Mouse (Mus musculus) heart, embryonic 13.5 days (tissue): ENCODE measurements around the gene Vdac1. TPM values are rescaled to one million over a fixed set of nuclear protein-coding genes. Genes with fewer than 3 reads are reported as not detected.
"Not testable (repeated sequence)": the region's sequence is repeated elsewhere in the genome, so short reads cannot be mapped to it uniquely, and the experiment has no call there.

ENCODE experiments used
- ATAC-seq: fragments of 200-750 bp; cut with Nextera tagmentation; 2 replicates; pipeline ENCODE4 v1.8.0; 2017; ENCODE audit warnings: moderate TSS enrichment; ENCODE audit not compliant: insufficient number of reproducible peaks, low FRiP score, low TSS enrichment; ENCODE audit errors: extremely low read depth
- H3K27ac ChIP-seq: fragments of 300-500 bp; sonication (generic); replicated peaks from 2 replicates; pipeline ENCODE4 v1.5.1; 2015; ENCODE audit warnings: moderate library complexity, mild to moderate bottlenecking, inconsistent platforms
- H3K27me3 ChIP-seq: fragments of 300-500 bp; sonication (generic); replicated peaks from 2 replicates; pipeline ENCODE4 v1.6.1; 2015; ENCODE audit warnings: mild to moderate bottlenecking, inconsistent platforms
- H3K36me3 ChIP-seq: fragments of 300-500 bp; sonication (generic); 2 replicates; pipeline ENCODE4 v1.6.1; 2015; ENCODE audit warnings: mild to moderate bottlenecking, inconsistent platforms
- H3K4me1 ChIP-seq: fragments of 300-500 bp; sonication (generic); 2 replicates; pipeline ENCODE4 v1.6.1; 2015; ENCODE audit warnings: inconsistent platforms
- H3K4me2 ChIP-seq: fragments of 300-500 bp; sonication (generic); 2 replicates; pipeline ENCODE4 v1.6.1; 2015; ENCODE audit warnings: inconsistent platforms, mild to moderate bottlenecking, moderate library complexity
- H3K4me3 ChIP-seq: fragments of 300-500 bp; sonication (generic); 2 replicates; pipeline ENCODE4 v1.5.1; 2015; ENCODE audit warnings: moderate library complexity, mild to moderate bottlenecking, inconsistent platforms
- H3K9ac ChIP-seq: fragments of 300-500 bp; sonication (generic); 2 replicates; pipeline ENCODE4 v1.6.1; 2015; ENCODE audit warnings: inconsistent platforms, mild to moderate bottlenecking, moderate library complexity
- H3K9me3 ChIP-seq: fragments of 300-500 bp; sonication (generic); 2 replicates; pipeline ENCODE4 v1.6.1; 2016; ENCODE audit warnings: inconsistent platforms
- WGBS: fragments of 180-500 bp; shearing (Covaris S2); methylation state at CpG from one replicate; pipeline ENCODE4 v1.1.7; 2015; ENCODE audit warnings: mixed read lengths; 5-methylcytosine and 5-hydroxymethylcytosine counted together
- polyA plus RNA-seq: library from polyadenylated mRNA; unstranded; fragments of >200 nt; fragmentation: Nextera tagmentation; extraction: Ambion mirVana; gene quantifications from 2 replicates; pipeline ENCODE4 v1.2.1, GENCODE M21; 2015

Vdac1 gene
- polyA plus RNA-seq, 1 experiment from 2014 or later: 414 TPM

- 57% methylated on average over 12 of the region's 12 CpGs for WGBS
- H3K9ac ChIP-seq: no peak overlapping the region
- no peaks in the 10 kb centered on the region for H3K27me3 ChIP-seq
- H3K4me1 ChIP-seq: peaks cover 20% of the 10 kb centered on the region
- H3K9me3 ChIP-seq: peaks cover 3% of the 10 kb centered on the region; the same call in 1 of the 2 replicates
- H3K36me3 ChIP-seq: no peaks in the 10 kb centered on the region
- no peak overlapping the region for H3K27ac ChIP-seq
- ATAC-seq: no peak
- H3K4me3 ChIP-seq: no peak overlapping the region
- no peak overlapping the region for H3K4me2 ChIP-seq
Observed at GRCm38 (mm10) chr11:52344991-52345777, 15.5 kb upstream of the Vdac1 start.

- WGBS: 10% methylated on average over 10 of the region's 12 CpGs
- peak overlapping the region; percentile 64 for H3K9ac ChIP-seq
- no peak for ATAC-seq
Observed at GRCm38 (mm10) chr11:52345939-52346634, 14.6 kb upstream of the Vdac1 start.

GRCm38 (mm10) chr11:52346635-52347005, 14.0 kb upstream of the Vdac1 start:
- Histone ChIP-seq H3K9ac (peak overlapping the region; percentile 60; the same call in 1 of the 2 replicates), H3K9me3 (peaks cover 3% of the 10 kb centered on the region; the same call in 1 of the 2 replicates), H3K27ac (peak overlapping the region; percentile 42), H3K27me3 (no peaks in the 10 kb centered on the region), H3K4me1 (peaks cover 14% of the 10 kb centered on the region), H3K4me2 (peak overlapping the region; percentile 69), H3K4me3 (peak overlapping the region; percentile 46), H3K36me3 (no peaks in the 10 kb centered on the region)
- 5% methylated on average over 12 of the region's 12 CpGs for WGBS
- no peak for ATAC-seq

More at GRCm38 (mm10) chr11:52345939-52346634, 14.6 kb upstream of the Vdac1 start:
- Histone ChIP-seq H3K4me3 (peak overlapping the region; percentile 46), H3K27me3 (no peaks in the 10 kb centered on the region), H3K9me3 (peaks cover 3% of the 10 kb centered on the region; the same call in 1 of the 2 replicates), H3K4me1 (peaks cover 16% of the 10 kb centered on the region), H3K36me3 (no peaks in the 10 kb centered on the region), H3K4me2 (peak overlapping the region; percentile 69), H3K27ac (peak overlapping the region; percentile 42; the same call in 1 of the 2 replicates)

- Histone ChIP-seq H3K4me2 (no peak overlapping the region), H3K9me3 (peaks cover 3% of the 10 kb centered on the region; the same call in 1 of the 2 replicates), H3K4me1 (peaks cover 14% of the 10 kb centered on the region), H3K27me3 (no peaks in the 10 kb centered on the region), H3K9ac (no peak overlapping the region), H3K4me3 (no peak overlapping the region), H3K27ac (no peak overlapping the region), H3K36me3 (no peaks in the 10 kb centered on the region)
- no peak for ATAC-seq
- WGBS: 73% methylated on average over 4 of the region's 4 CpGs
Observed at GRCm38 (mm10) chr11:52348156-52348555, 12.5 kb upstream of the Vdac1 start.

- no peak for ATAC-seq
- H3K4me2 ChIP-seq: no peak overlapping the region
- no peak overlapping the region for H3K27ac ChIP-seq
- peaks cover 14% of the 10 kb centered on the region for H3K4me1 ChIP-seq
- no peaks in the 10 kb centered on the region for H3K36me3 ChIP-seq
- no peak overlapping the region for H3K9ac ChIP-seq
- no peak overlapping the region for H3K4me3 ChIP-seq
- no peaks in the 10 kb centered on the region for H3K27me3 ChIP-seq
- 69% methylated on average over 3 of the region's 3 CpGs for WGBS
- peaks cover 3% of the 10 kb centered on the region; the same call in 1 of the 2 replicates for H3K9me3 ChIP-seq
Observed at GRCm38 (mm10) chr11:52348724-52349123, 11.9 kb upstream of the Vdac1 start.

GRCm38 (mm10) chr11:52350924-52351323, 9.7 kb upstream of the Vdac1 start:
- H3K9me3 ChIP-seq: peaks cover 7% of the 10 kb centered on the region; the same call in 1 of the 2 replicates
- no peak; the same call in 1 of the 2 replicates for ATAC-seq
- no peak overlapping the region for H3K27ac ChIP-seq
- H3K9ac ChIP-seq: no peak overlapping the region
- H3K36me3 ChIP-seq: no peaks in the 10 kb centered on the region
- peaks cover 12% of the 10 kb centered on the region for H3K4me1 ChIP-seq
- 2% methylated on average over 9 of the region's 9 CpGs for WGBS
- peak overlapping the region; percentile 13; the same call in 1 of the 2 replicates for H3K4me2 ChIP-seq
- no peak overlapping the region for H3K4me3 ChIP-seq
- no peaks in the 10 kb centered on the region for H3K27me3 ChIP-seq

- 87% methylated on average over 3 of the region's 3 CpGs for WGBS
- H3K9me3 ChIP-seq: peaks cover 7% of the 10 kb centered on the region; the same call in 1 of the 2 replicates
- H3K27me3 ChIP-seq: no peaks in the 10 kb centered on the region
- no peak overlapping the region for H3K27ac ChIP-seq
- ATAC-seq: no peak
- no peak overlapping the region for H3K4me2 ChIP-seq
- no peak overlapping the region for H3K9ac ChIP-seq
- no peak overlapping the region for H3K4me3 ChIP-seq
- 0 out of 2 replicates have a peak, but pooled peaks cover 3% of the 10 kb centered on the region for H3K4me1 ChIP-seq
- H3K36me3 ChIP-seq: no peaks in the 10 kb centered on the region
Observed at GRCm38 (mm10) chr11:52352271-52352670, 8.4 kb upstream of the Vdac1 start.

GRCm38 (mm10) chr11:52354644-52355043, 6.0 kb upstream of the Vdac1 start:
- no peak for ATAC-seq
- Histone ChIP-seq H3K36me3 (no peaks in the 10 kb centered on the region), H3K9ac (no peak overlapping the region), H3K4me1 (peaks cover 11% of the 10 kb centered on the region), H3K4me2 (no peak overlapping the region), H3K27ac (no peak overlapping the region), H3K27me3 (no peaks in the 10 kb centered on the region), H3K9me3 (0 out of 2 replicates have a peak, but pooled peaks cover 3% of the 10 kb centered on the region), H3K4me3 (no peak overlapping the region)
- WGBS: 78% methylated on average over 5 of the region's 5 CpGs

- H3K9ac ChIP-seq: no peak overlapping the region
- H3K27ac ChIP-seq: no peak overlapping the region
- 81% methylated on average over 1 of the region's 1 CpGs for WGBS
- no peaks in the 10 kb centered on the region for H3K36me3 ChIP-seq
- H3K9me3 ChIP-seq: 0 out of 2 replicates have a peak, but pooled peaks cover 3% of the 10 kb centered on the region
- H3K4me1 ChIP-seq: peaks cover 16% of the 10 kb centered on the region
- no peak overlapping the region for H3K4me2 ChIP-seq
- H3K4me3 ChIP-seq: no peak overlapping the region
- ATAC-seq: no peak
- H3K27me3 ChIP-seq: no peaks in the 10 kb centered on the region
Observed at GRCm38 (mm10) chr11:52355601-52356000, 5.1 kb upstream of the Vdac1 start.

- not testable (repeated sequence) for ATAC-seq
- 88% methylated on average over 5 of the region's 5 CpGs for WGBS
Observed at GRCm38 (mm10) chr11:52357091-52357490, 3.6 kb upstream of the Vdac1 start.

GRCm38 (mm10) chr11:52358520-52358919, 2.1 kb upstream of the Vdac1 start:
- Histone ChIP-seq H3K4me2 (peak overlapping the region; percentile 32; the same call in 1 of the 2 replicates), H3K36me3 (no peaks in the 10 kb centered on the region), H3K27ac (no peak overlapping the region), H3K9me3 (0 out of 2 replicates have a peak, but pooled peaks cover 3% of the 10 kb centered on the region), H3K4me3 (peak overlapping the region; percentile 17; the same call in 1 of the 2 replicates), H3K4me1 (peaks cover 31% of the 10 kb centered on the region), H3K9ac (no peak overlapping the region), H3K27me3 (no peaks in the 10 kb centered on the region)
- no peak for ATAC-seq
- 55% methylated on average over 4 of the region's 4 CpGs for WGBS

More at GRCm38 (mm10) chr11:52357091-52357490, 3.6 kb upstream of the Vdac1 start:
- not testable (repeated sequence) for H3K9ac ChIP-seq, H3K36me3 ChIP-seq, H3K27me3 ChIP-seq, H3K9me3 ChIP-seq, H3K27ac ChIP-seq, H3K4me2 ChIP-seq, H3K4me3 ChIP-seq
- H3K4me1 ChIP-seq: peaks cover 16% of the 10 kb centered on the region
